11 mouse cellular contexts compared by ENCODE assay signal in the genomic region with DNA sequence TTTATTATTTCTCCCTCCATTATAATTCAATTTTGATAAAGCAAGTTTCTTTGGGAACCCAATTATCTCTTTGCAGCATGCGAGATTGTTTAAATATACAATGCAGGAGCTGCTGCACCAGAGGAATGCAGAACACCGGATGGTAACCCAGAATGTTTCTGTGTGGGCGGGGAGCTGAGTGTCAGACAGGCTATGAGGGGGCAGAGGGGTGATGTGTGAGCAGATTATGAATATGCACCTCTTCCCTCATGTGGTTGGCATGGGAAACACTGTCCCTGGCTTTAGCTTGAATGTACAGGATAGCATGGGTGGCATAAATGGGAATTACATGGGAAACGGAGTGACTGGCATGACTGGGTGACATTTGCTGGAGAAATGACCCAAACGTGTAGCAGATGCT.
DNase-seq lines count a peak whose midpoint lies in the region; TF ChIP-seq lines count a peak whose summit lies in the region.
"Had no signal": no experiment of that assay in that cellular context is flagged by ENCODE, and none has a peak within 500 bp of the region (broad histone marks: within the 10 kb centered on the region; RNA-seq: fewer than 3 reads in every experiment).

No protein-coding gene starts in this region.

- WGBS in thymus, adult 2 months, result 78% methylated on average over 5 of the region's 5 CpGs

- intact Hi-C loops in gastrocnemius, adult 2 months (cut with DNase I), result no loop called here
- intact Hi-C loops in left cerebral cortex, postnatal 10 days (cut with DNase I), result no loop called here

- H3K27me3 ChIP-seq in thymus, adult 2 months (ENCODE audit: control insufficient read depth, insufficient read depth, low read length), result no peaks in the 10 kb centered on the region
- H3K27me3 ChIP-seq: kidney, embryonic 15.5 days had no signal

- H3K4me3 ChIP-seq in gastrocnemius, adult 2 months, result no peak overlapping the region
- no peak overlapping the region for H3K4me3 ChIP-seq in thymus, adult 2 months (ENCODE audit: control insufficient read depth, insufficient read depth, low read length)
- H3K4me3 ChIP-seq: kidney, embryonic 15.5 days had no signal

- H3K36me3 ChIP-seq in thymus, adult 2 months (ENCODE audit: control insufficient read depth, insufficient read depth, low read length), result no peaks in the 10 kb centered on the region
- H3K36me3 ChIP-seq: kidney, embryonic 15.5 days had no signal

- TF ChIP-seq CTCF in gastrocnemius, adult 2 months (IDR thresholded peaks at IDR 0.05), result no peak
- TF ChIP-seq CTCF in thymus, adult 2 months (IDR thresholded peaks at IDR 0.05; ENCODE audit: borderline replicate concordance, control insufficient read depth, extremely low read depth, insufficient read depth, low read length, poor library complexity), result no peak

- TF ChIP-seq POLR2A in thymus, adult 2 months (IDR thresholded peaks at IDR 0.05; ENCODE audit: control insufficient read depth, extremely low read depth, insufficient read depth, low read length, poor library complexity), result no peak

- no peaks in the 10 kb centered on the region for H3K4me1 ChIP-seq in thymus, adult 2 months (replicated peaks; ENCODE audit: control insufficient read depth, insufficient read depth, low read length)

- peak overlapping the region; percentile 43; the same call in 1 of the 2 replicates for H3K27ac ChIP-seq in gastrocnemius, adult 2 months
- no peak overlapping the region for H3K27ac ChIP-seq in thymus, adult 2 months (ENCODE audit: control insufficient read depth, insufficient read depth, low read length)
- H3K27ac ChIP-seq: kidney, embryonic 15.5 days had no signal

- DNase-seq in gastrocnemius, adult 2 months, result no peak
- no peak for DNase-seq in gastrocnemius, adult 8-10 months (ENCODE audit: low spot score in 2 of 2)
- DNase-seq in left cerebral cortex, adult 11 months (ENCODE audit: low spot score), result peak; percentile 53
- DNase-seq in left cerebral cortex, postnatal 10 days (ENCODE audit: extremely low spot score in 1 of 2, low spot score in 2 of 2), result no peak
- DNase-seq in thymus, postnatal 25 days, result peak; percentile 1
- DNase-seq in thymus, adult 2 months, result no peak
- no peak for DNase-seq in adrenal gland, postnatal 36 days
- DNase-seq: cerebellum, postnatal 14 days; gastrocnemius, postnatal 10 days; lung, embryonic 14.5 days had no signal

Comparison
In these comparisons a context has a peak if more than half of its experiments do, and no peak if none do; other contexts are left out.
1. DNase-seq: peak in left cerebral cortex, adult 11 months (single experiment) and thymus, postnatal 25 days (single experiment); none in gastrocnemius, adult 2 months (single experiment), gastrocnemius, adult 8-10 months (0 of 2), left cerebral cortex, postnatal 10 days (0 of 2), thymus, adult 2 months (single experiment) and adrenal gland, postnatal 36 days (0 of 2).